Mouse (Mus musculus) liver, embryonic 14.5 days (tissue): ENCODE results near the gene Mef2a. TPM values are rescaled to one million over a fixed set of nuclear protein-coding genes. Genes with fewer than 3 reads are reported as not detected.
A peak's percentile ranks its signal among the peaks of the same experiment; 100 is the strongest.

Experiments used
- ATAC-seq: fragments of 200-750 bp; cut with Nextera tagmentation; 2 replicates; pipeline ENCODE4 v1.8.0; 2017; ENCODE audit warnings: moderate number of reproducible peaks, mild to moderate bottlenecking, moderate library complexity; ENCODE audit not compliant: insufficient read depth
- DNase-seq, 3 experiments: peaks; one replicate each; pipeline ENCODE4 v3.0.0-alpha.2; 2012 to 2013; ENCODE audit warnings: low read depth in 3 of 3, low spot score in 3 of 3
- H3K27ac ChIP-seq: fragments of 300-500 bp; sonication (generic); 2 replicates; pipeline ENCODE4 v1.5.1; 2014; ENCODE audit warnings: moderate library complexity, mild to moderate bottlenecking, control low read depth, inconsistent platforms
- H3K27me3 ChIP-seq: fragments of 300-500 bp; sonication (generic); 2 replicates; pipeline ENCODE4 v1.6.1; 2014; ENCODE audit warnings: mild to moderate bottlenecking, low read length, moderate library complexity; ENCODE audit not compliant: control insufficient read depth, insufficient read depth
- H3K36me3 ChIP-seq: fragments of 300-500 bp; sonication (generic); replicated peaks from 2 replicates; pipeline ENCODE4 v1.6.1; 2014; ENCODE audit warnings: low read depth; ENCODE audit not compliant: control insufficient read depth, insufficient read depth
- H3K4me1 ChIP-seq, 2 experiments: fragments of 200-500 bp in 1 of 2; fragments of 300-500 bp in 1 of 2; sonication (generic) in 1 of 2; replicated peaks; 2 replicates each; pipeline ENCODE4 v1.6.1; 2012 to 2014; ENCODE audit warnings: antibody characterized with exemption in 1 of 2, inconsistent platforms in 1 of 2, low read length in 1 of 2; ENCODE audit not compliant: control insufficient read depth in 2 of 2, insufficient read depth in 2 of 2
- H3K4me2 ChIP-seq: fragments of 300-500 bp; sonication (generic); 2 replicates; pipeline ENCODE4 v1.6.1; 2014; ENCODE audit warnings: low read depth, mild to moderate bottlenecking, control low read depth, moderate library complexity
- H3K4me3 ChIP-seq, 2 experiments: fragments of 200-500 bp in 1 of 2; fragments of 300-500 bp in 1 of 2; sonication (generic) in 1 of 2; 2 replicates each; pipeline ENCODE4 v1.5.1; 2012 to 2014; ENCODE audit warnings: low read depth in 2 of 2, low read length in 2 of 2, mild to moderate bottlenecking in 2 of 2, control low read depth in 1 of 2, inconsistent platforms in 1 of 2, moderate library complexity in 1 of 2; ENCODE audit not compliant: insufficient read depth in 1 of 2
- H3K9ac ChIP-seq: fragments of 300-500 bp; sonication (generic); replicated peaks from 2 replicates; pipeline ENCODE4 v1.6.1; 2014; ENCODE audit warnings: mild to moderate bottlenecking, control low read depth, moderate library complexity
- H3K9me3 ChIP-seq: fragments of 300-500 bp; sonication (generic); 2 replicates; pipeline ENCODE4 v1.6.1; 2016; ENCODE audit warnings: low read length, mixed read lengths; ENCODE audit not compliant: control insufficient read depth
- CTCF ChIP-seq: IDR thresholded peaks from 2 replicates; pipeline ENCODE4 v1.5.1; 2016; ENCODE audit warnings: antibody characterized with exemption, low read depth, control low read depth
- EP300 ChIP-seq: IDR thresholded peaks from 2 replicates; pipeline ENCODE4 v1.6.1; 2016; ENCODE audit warnings: antibody characterized with exemption, low read depth
- WGBS: fragments of 180-500 bp; shearing (Covaris S2); extraction: QIAGEN DNeasy Blood & Tissue Kit; methylation state at CpG from one replicate; pipeline ENCODE4 v1.1.7; 2014; ENCODE audit not compliant: insufficient replicate concordance; 5-methylcytosine and 5-hydroxymethylcytosine counted together
- polyA plus RNA-seq, 2 experiments: library from polyadenylated mRNA; depleted of rRNA in 1 of 2; stranded (reverse) in 1 of 2; unstranded in 1 of 2; fragments of >200 nt; fragmentation: Nextera tagmentation in 1 of 2; extraction: Ambion mirVana in 1 of 2; gene quantifications; 2 replicates each; pipeline versions ENCODE4 v1.2.1 to v1.2.3; 2012 to 2014

Mef2a gene
- polyA plus RNA-seq (2012; rRNA removed) (4.5 and 5.2 TPM in 2 replicates), polyA plus RNA-seq (2014; fragmentation: Nextera tagmentation; extraction: Ambion mirVana) (8.6 and 10.5 TPM in 2 replicates)

DNA sequence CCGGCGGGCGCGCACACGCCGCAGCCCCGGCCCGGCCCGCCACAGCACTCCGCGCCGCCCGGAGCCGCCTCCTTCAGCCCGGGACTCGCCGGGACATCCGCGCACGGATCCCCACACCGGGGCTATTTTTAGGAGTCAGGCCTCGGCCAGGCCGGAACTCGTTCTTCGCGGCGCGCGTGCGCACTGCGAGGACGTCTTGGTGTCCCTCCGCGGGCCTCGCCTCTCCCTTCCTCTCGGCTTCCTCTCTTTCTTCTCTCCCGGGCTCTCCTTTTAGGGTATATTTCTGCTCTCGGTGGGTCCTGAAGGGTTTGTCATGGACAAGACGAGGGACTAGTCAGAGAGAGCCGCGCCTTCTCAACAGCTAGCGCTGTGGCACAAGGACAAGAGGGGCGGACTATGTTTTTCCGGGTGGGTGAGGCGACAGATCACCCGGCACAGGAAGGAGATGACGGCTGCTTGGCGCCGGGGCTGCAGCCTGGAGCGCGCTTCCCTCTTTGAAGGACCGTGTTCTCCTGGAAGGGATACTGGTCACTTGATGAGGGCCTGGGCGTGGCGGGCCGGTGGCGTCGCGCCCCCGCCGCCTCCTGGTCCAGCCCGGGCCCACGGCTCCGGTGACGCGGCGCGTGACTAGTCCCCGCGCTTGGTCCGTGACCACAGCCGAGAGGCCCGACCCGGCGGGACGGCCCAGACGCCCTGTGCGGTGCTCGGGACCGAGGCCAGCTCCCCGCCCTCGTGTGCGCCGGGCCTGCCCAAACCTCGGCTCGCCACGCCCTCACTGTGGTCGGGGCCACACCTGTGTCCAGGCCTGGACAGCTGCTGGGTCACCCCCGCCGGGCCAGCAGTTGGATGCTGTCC, at the start of gene Mef2a:
TSS of gene Mef2a (minus strand) at position 130 of the 855 bp plus-strand sequence.
- DNase-seq: peak; percentile 83 to 85 (median 84)
- WGBS: under 1% methylated on average over 87 of the region's 89 CpGs
- Histone ChIP-seq H3K36me3 (no peaks in the 10 kb centered on the region), H3K4me2 (peak within 1 kb of the TSS; percentile 89), H3K27me3 (no peaks in the 10 kb centered on the region), H3K9me3 (no peaks in the 10 kb centered on the region), H3K4me1 (peaks cover 9 to 22% of the 10 kb centered on the region in 2 experiments), H3K9ac (peak within 1 kb of the TSS; percentile 93), H3K4me3 (peak within 1 kb of the TSS; percentile 73 to 92), H3K27ac (peak within 1 kb of the TSS; percentile 70)
- ATAC-seq: peak; percentile 90
- TF ChIP-seq EP300 (peak; percentile 41), CTCF (no peak)

DNA sequence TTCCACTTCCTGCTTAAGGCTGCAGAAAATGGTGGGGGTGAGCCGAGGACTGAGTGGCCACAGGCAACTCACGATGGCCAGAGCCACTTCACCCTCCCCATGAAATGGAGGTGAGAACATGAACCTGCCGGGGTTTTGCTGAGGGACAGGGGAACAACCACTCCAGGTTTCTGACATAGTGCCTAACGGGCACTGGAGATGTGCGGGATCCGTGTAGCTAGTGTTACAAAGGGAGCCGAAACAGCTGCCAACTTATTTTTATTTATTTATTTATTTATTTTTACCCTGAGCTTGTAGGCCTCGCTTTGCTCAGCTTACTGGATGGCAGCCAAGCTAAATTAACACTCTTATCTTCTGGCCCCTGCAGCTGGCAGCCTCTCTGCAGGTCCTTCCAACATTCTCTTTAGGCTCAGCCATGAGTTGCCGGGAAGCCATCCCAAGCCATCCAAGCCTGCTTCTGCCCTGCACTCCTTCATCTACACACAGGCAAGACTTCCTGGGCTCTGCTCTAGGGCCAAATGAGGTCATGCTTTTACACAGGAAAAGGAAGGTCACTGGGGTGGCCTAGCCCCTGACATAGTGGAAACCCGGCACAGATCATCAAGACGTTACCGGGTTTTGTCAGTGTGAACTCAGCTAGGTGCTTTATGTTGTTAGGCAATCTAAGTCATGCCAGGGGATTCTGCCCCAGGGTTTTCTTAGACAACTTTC, 49.0 kb upstream of the Mef2a start:
- H3K4me2 ChIP-seq: no peak overlapping the region
- H3K4me1 ChIP-seq: peaks cover 0 to 14% of the 10 kb centered on the region in 2 experiments; a peak in 2 of 4 replicates
- H3K9ac ChIP-seq: no peak overlapping the region
- TF ChIP-seq EP300 (no peak), CTCF (no peak)
- no peaks in the 10 kb centered on the region for H3K36me3 ChIP-seq
- H3K4me3 ChIP-seq: no peak overlapping the region
- H3K27me3 ChIP-seq: no peaks in the 10 kb centered on the region
- DNase-seq (no peak), ATAC-seq (no peak)
- WGBS: 54% methylated on average over 12 of the region's 12 CpGs
- no peak overlapping the region for H3K27ac ChIP-seq
- H3K9me3 ChIP-seq: no peaks in the 10 kb centered on the region

DNA sequence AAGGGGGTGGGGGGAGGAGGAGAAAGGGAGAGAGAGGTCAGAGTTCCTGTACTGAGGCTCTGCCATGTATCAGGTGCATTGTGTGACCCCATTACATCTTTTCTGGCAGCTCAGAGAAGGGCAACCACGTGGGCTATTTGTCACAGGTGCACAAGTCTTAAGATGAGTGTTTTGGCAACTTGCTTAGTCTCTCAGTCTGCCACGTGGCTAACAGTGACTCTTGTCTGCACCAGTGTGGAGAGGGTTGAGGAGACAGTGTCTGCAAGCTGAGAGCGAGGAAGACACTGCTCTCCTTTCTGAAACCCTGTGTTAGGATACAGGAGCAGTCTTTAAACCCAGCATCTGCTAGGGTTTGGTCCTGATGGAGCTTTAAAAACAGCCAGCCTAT, 48.4 kb upstream of the Mef2a start:
- H3K36me3 ChIP-seq: no peaks in the 10 kb centered on the region
- ATAC-seq (no peak), DNase-seq (no peak)
- H3K27me3 ChIP-seq: no peaks in the 10 kb centered on the region
- H3K9me3 ChIP-seq: no peaks in the 10 kb centered on the region
- no peak overlapping the region for H3K4me2 ChIP-seq
- 33% methylated on average over 3 of the region's 3 CpGs for WGBS
- no peak overlapping the region for H3K4me3 ChIP-seq
- H3K4me1 ChIP-seq: peaks cover 0 to 14% of the 10 kb centered on the region in 2 experiments; a peak in 2 of 4 replicates
- no peak overlapping the region for H3K27ac ChIP-seq
- TF ChIP-seq EP300 (no peak), CTCF (no peak)
- no peak overlapping the region for H3K9ac ChIP-seq

DNA sequence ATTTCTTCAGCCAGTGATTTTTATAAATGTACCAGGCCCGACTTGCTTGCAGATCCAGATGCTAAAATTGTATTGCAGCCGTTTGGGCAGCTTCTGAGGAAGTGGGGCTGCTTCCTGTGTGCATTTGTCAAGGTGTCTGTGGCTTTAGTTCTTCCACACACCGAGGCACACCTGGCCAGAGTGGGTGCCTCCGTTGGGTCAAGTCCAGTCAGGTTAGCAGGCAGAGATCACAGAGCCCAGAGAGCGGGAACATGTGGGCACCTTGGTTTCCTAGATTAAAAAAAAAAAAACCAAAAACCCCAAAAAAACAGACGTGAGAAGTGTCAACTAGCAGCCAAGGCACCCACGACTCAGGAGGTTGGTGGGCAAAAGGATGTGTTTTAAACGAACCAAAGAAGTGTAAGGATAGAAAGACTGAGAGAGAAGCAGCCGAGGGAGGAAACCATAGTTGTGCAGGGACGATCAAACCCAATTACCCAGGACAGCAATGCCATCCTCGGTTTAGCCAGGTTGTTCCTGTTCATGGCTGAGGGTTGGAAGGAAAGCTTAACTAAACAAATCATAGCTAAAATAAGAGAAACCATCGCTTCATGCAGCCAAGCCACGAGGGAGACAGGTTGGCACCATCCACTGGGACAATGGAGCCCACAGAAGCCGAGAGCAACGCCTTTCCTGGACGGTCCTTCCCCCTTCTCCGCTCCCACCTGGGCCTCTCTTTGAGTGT, 47.1 kb upstream of the Mef2a start:
- no peaks in the 10 kb centered on the region for H3K9me3 ChIP-seq
- H3K4me3 ChIP-seq: no peak overlapping the region
- H3K4me2 ChIP-seq: no peak overlapping the region
- H3K9ac ChIP-seq: no peak overlapping the region
- H3K27ac ChIP-seq: no peak overlapping the region
- TF ChIP-seq EP300 (no peak), CTCF (no peak)
- peaks cover 0 to 11% of the 10 kb centered on the region in 2 experiments; a peak in 2 of 4 replicates for H3K4me1 ChIP-seq
- no peaks in the 10 kb centered on the region for H3K27me3 ChIP-seq
- DNase-seq (no peak), ATAC-seq (no peak)
- no peaks in the 10 kb centered on the region for H3K36me3 ChIP-seq
- 36% methylated on average over 17 of the region's 17 CpGs for WGBS
